ENCODE assay signal across 9 mouse cellular contexts in genomic region chr11:32299865-32300264, GRCm38 (mm10). TPM values are rescaled to one million over a fixed set of nuclear protein-coding genes. Genes with fewer than 3 reads are reported as not detected.
DNase-seq lines count a peak whose midpoint lies in the region; ATAC-seq and TF ChIP-seq lines count a peak whose summit lies in the region.
"Not testable (repeated sequence)": the region's sequence is repeated elsewhere in the genome, so short reads cannot be mapped to it uniquely, and the experiment has no call there.
"Had no signal": no experiment of that assay in that cellular context is flagged by ENCODE, and none has a peak within 500 bp of the region (broad histone marks: within the 10 kb centered on the region; RNA-seq: fewer than 3 reads in every experiment).

Gene Hbq1a, plus strand, starts transcription at chr11:32300069.

- not testable (repeated sequence) for H3K4me1 ChIP-seq in forebrain, embryonic 10.5 days; heart, embryonic 16.5 days (ENCODE audit: control insufficient read depth, insufficient read depth, low read length); limb, embryonic 15.5 days; midbrain, embryonic 15.5 days; small intestine, adult 2 months (ENCODE audit: control insufficient read depth, insufficient read depth, insufficient read length, low read length)

- peak within 1 kb of the TSS; percentile 49 for H3K4me2 ChIP-seq in heart, embryonic 16.5 days (ENCODE audit: low read depth, low read length)
- peak within 1 kb of the TSS; percentile 38 for H3K4me2 ChIP-seq in limb, embryonic 15.5 days
- H3K4me2 ChIP-seq in midbrain, embryonic 15.5 days: peak within 1 kb of the TSS; percentile 51

- H3K4me3 ChIP-seq in forebrain, embryonic 10.5 days: peak within 1 kb of the TSS; percentile 36
- H3K4me3 ChIP-seq in heart, embryonic 16.5 days (ENCODE audit: low read length): not testable (repeated sequence)
- H3K4me3 ChIP-seq in limb, embryonic 15.5 days: peak within 1 kb of the TSS; percentile 23
- peak within 1 kb of the TSS; percentile 33 for H3K4me3 ChIP-seq in midbrain, embryonic 15.5 days
- H3K4me3 ChIP-seq in small intestine, adult 2 months (ENCODE audit: low read depth, low read length): 0 out of 2 replicates have a peak within 1 kb of the TSS, but pooled peaks have one; percentile 25

- peaks cover 26% of the 10 kb centered on the region for H3K27me3 ChIP-seq in forebrain, embryonic 10.5 days (ENCODE audit: poor library complexity, severe bottlenecking)
- peaks cover 12% of the 10 kb centered on the region for H3K27me3 ChIP-seq in heart, embryonic 16.5 days (ENCODE audit: control insufficient read depth, insufficient read depth, low read length)
- H3K27me3 ChIP-seq in limb, embryonic 15.5 days: peaks cover 13% of the 10 kb centered on the region
- H3K27me3 ChIP-seq in midbrain, embryonic 15.5 days (replicated peaks); small intestine, adult 2 months (ENCODE audit: control insufficient read depth, insufficient read depth, low read length): not testable (repeated sequence)

- DNase-seq in CD4-positive helper T cell, adult 2 months (ENCODE audit: low read depth, low spot score): peak; percentile 29
- peak; percentile 49 for DNase-seq in brain, embryonic 14.5 days (ENCODE audit: low read depth)
- peak; percentile 62 for DNase-seq in forebrain, embryonic 10.5 days (ENCODE audit: extremely low spot score, low spot score)
- DNase-seq in kidney, postnatal 10 days: peak; percentile 81

- 7% methylated on average over 16 of the region's 16 CpGs for WGBS in forebrain, embryonic 10.5 days
- 5% methylated on average over 16 of the region's 16 CpGs for WGBS in heart, embryonic 16.5 days
- WGBS in limb, embryonic 15.5 days: 7% methylated on average over 16 of the region's 16 CpGs
- WGBS in midbrain, embryonic 15.5 days: 5% methylated on average over 16 of the region's 16 CpGs
- WGBS in small intestine, adult 2 months: 7% methylated on average over 16 of the region's 16 CpGs

- peak; percentile 62; the same call in 1 of the 2 replicates for ATAC-seq in heart, embryonic 16.5 days (replicated peaks; ENCODE audit: extremely low read depth, insufficient read depth, low FRiP score)
- not testable (repeated sequence) for ATAC-seq in limb, embryonic 15.5 days (ENCODE audit: insufficient number of reproducible peaks, low FRiP score, low TSS enrichment, low read depth)
- ATAC-seq in midbrain, embryonic 15.5 days (replicated peaks): peak; percentile 72; the same call in 1 of the 2 replicates

- peak; percentile 67 for TF ChIP-seq CTCF in brain, embryonic 14.5 days (IDR thresholded peaks at IDR 0.05; ENCODE audit: borderline replicate concordance, extremely low read depth, insufficient read depth, insufficient read length)
- peak; percentile 66; the same call in 1 of the 2 replicates for TF ChIP-seq CTCF in small intestine, adult 2 months (IDR thresholded peaks at IDR 0.05; ENCODE audit: extremely low read depth, insufficient read length, insufficient replicate concordance, low read depth, low read length)

- not testable (repeated sequence) for TF ChIP-seq POLR2A in brain, embryonic 14.5 days (IDR thresholded peaks at IDR 0.05; ENCODE audit: borderline replicate concordance, extremely low read depth, insufficient read depth, insufficient read length, poor library complexity, severe bottlenecking); small intestine, adult 2 months (IDR thresholded peaks at IDR 0.05; ENCODE audit: low read depth, low read length)

- not testable (repeated sequence) for H3K27ac ChIP-seq in forebrain, embryonic 10.5 days; heart, embryonic 16.5 days (ENCODE audit: low read length); limb, embryonic 15.5 days; midbrain, embryonic 15.5 days; small intestine, adult 2 months (ENCODE audit: insufficient read depth, low read depth, low read length)

- H3K36me3 ChIP-seq in forebrain, embryonic 10.5 days (replicated peaks); heart, embryonic 16.5 days (ENCODE audit: control insufficient read depth, insufficient read depth); limb, embryonic 15.5 days; midbrain, embryonic 15.5 days (replicated peaks); small intestine, adult 2 months (ENCODE audit: control insufficient read depth, insufficient read depth, low read length): not testable (repeated sequence)

- H3K9me3 ChIP-seq in forebrain, embryonic 10.5 days; heart, embryonic 16.5 days (replicated peaks; ENCODE audit: control insufficient read depth, low read length); limb, embryonic 15.5 days; midbrain, embryonic 15.5 days: not testable (repeated sequence)

- not testable (repeated sequence) for H3K9ac ChIP-seq in heart, embryonic 16.5 days (ENCODE audit: low read length); limb, embryonic 15.5 days; midbrain, embryonic 15.5 days

RNA-seq across cellular contexts. Expression of gene Hbq1a, which starts in this region (rescaled TPM):
- polyA plus RNA-seq in brain, embryonic 14.5 days (2012; rRNA removed): 1.2 TPM in 2 replicates
- not detected in 2 replicates for polyA plus RNA-seq in forebrain, embryonic 10.5 days (2016; fragmentation: Nextera tagmentation; extraction: Ambion mirVana)
- 1.6 and 2.8 TPM in 2 replicates for polyA plus RNA-seq in heart, embryonic 16.5 days (2015; fragmentation: Nextera tagmentation; extraction: Ambion mirVana)
- 0.78 and 0.79 TPM in 2 replicates for polyA plus RNA-seq in limb, embryonic 15.5 days (2015; fragmentation: Nextera tagmentation; extraction: Ambion mirVana)
- polyA plus RNA-seq in midbrain, embryonic 15.5 days (2015; fragmentation: Nextera tagmentation; extraction: Ambion mirVana): 1.2 and 1.5 TPM in 2 replicates
- polyA plus RNA-seq in small intestine, adult 2 months (2012; rRNA removed): not detected in 2 replicates
- polyA plus RNA-seq: CD4-positive, CD25-positive, alpha-beta regulatory T cell, adult 4 months had no signal

Comparison
In these comparisons a context has a peak if more than half of its experiments do, and no peak if none do; other contexts are left out.
1. Peak in DNase-seq and H3K4me3 ChIP-seq in forebrain, embryonic 10.5 days; RNA of the gene not detected or under 1 TPM.
2. DNase-seq: peak in every context shown above with its lines; median percentile 81 in kidney, postnatal 10 days; 62 in forebrain, embryonic 10.5 days; 49 in brain, embryonic 14.5 days; 29 in CD4-positive helper T cell, adult 2 months.